Mouse (Mus musculus): ENCODE data around the gene Mrps18c. TPM values are rescaled to one million over a fixed set of nuclear protein-coding genes. Genes with fewer than 3 reads are reported as not detected.

The Mrps18c gene
- total and polyA plus RNA-seq, 3 experiments, result 135 TPM; not detected in 1

- DNase-seq (ENCODE audit: low read depth, low spot score), result no peak
- H3K27me3 ChIP-seq (ENCODE audit: control insufficient read depth in 1 of 2, insufficient read depth in 2 of 2, low read length in 2 of 2), result no peaks in the 10 kb centered on the region
- no peak overlapping the region for H3K27ac ChIP-seq (ENCODE audit: control insufficient read depth, low read depth, low read length)
- H3K9me3 ChIP-seq (replicated peaks; ENCODE audit: insufficient read depth, low read length), result no peaks in the 10 kb centered on the region
- H3K36me3 ChIP-seq (ENCODE audit: control insufficient read depth in 1 of 2, insufficient read depth in 2 of 2, low read length in 2 of 2), result peaks cover 0 to 23% of the 10 kb centered on the region in 2 experiments; a peak in 2 of 4 replicates
- no peaks in the 10 kb centered on the region for H3K79me2 ChIP-seq (ENCODE audit: control insufficient read depth, insufficient read depth, low read length, poor library complexity)
- no peak overlapping the region for H3K9ac ChIP-seq (ENCODE audit: control insufficient read depth, low read depth, low read length, poor library complexity, severe bottlenecking)
- no peak overlapping the region for H3K4me3 ChIP-seq (ENCODE audit: control insufficient read depth in 1 of 2, insufficient read depth in 1 of 2, low read depth in 2 of 2, low read length in 2 of 2)
- H3K4me1 ChIP-seq (ENCODE audit: control insufficient read depth in 1 of 2, insufficient read depth in 2 of 2, low read length in 2 of 2), result no peaks in the 10 kb centered on the region
- TF ChIP-seq JUND (IDR thresholded peaks at IDR 0.05; ENCODE audit: low read depth, low read length) (no peak), TAL1 (IDR thresholded peaks at IDR 0.05; ENCODE audit: low read length) (no peak), RCOR1 (IDR thresholded peaks at IDR 0.05; ENCODE audit: low read depth, low read length) (no peak), GATA1 (IDR thresholded peaks at IDR 0.05; ENCODE audit: low read depth, low read length) (no peak), ZNF384 (IDR thresholded peaks at IDR 0.05; ENCODE audit: low read depth, low read length) (no peak), EP300 (IDR thresholded peaks at IDR 0.05; ENCODE audit: low read depth in 1 of 2, low read length in 2 of 2) (no peak), USF1 (IDR thresholded peaks at IDR 0.05; ENCODE audit: low read depth, low read length) (no peak), E2F4 (IDR thresholded peaks at IDR 0.05; ENCODE audit: borderline replicate concordance, low read depth, low read length) (no peak), GABPA (IDR thresholded peaks at IDR 0.05; ENCODE audit: low read depth, low read length) (no peak), MYB (IDR thresholded peaks at IDR 0.05; ENCODE audit: low read depth, low read length) (no peak), ZC3H11A (IDR thresholded peaks at IDR 0.05; ENCODE audit: low read depth, low read length) (no peak), POLR2A (IDR thresholded peaks at IDR 0.05; ENCODE audit: control insufficient read depth in 1 of 2, insufficient read depth in 1 of 2, low read depth in 1 of 2, low read length in 2 of 2, poor library complexity in 1 of 2) (no peak), TBP (IDR thresholded peaks at IDR 0.05; ENCODE audit: low read depth, low read length) (no peak), BHLHE40 (IDR thresholded peaks at IDR 0.05; ENCODE audit: borderline replicate concordance, low read depth, low read length) (no peak), SIN3A (IDR thresholded peaks at IDR 0.05; ENCODE audit: low read length) (no peak), MEF2A (IDR thresholded peaks at IDR 0.05; ENCODE audit: extremely low read depth, insufficient replicate concordance, low read depth, low read length, poor library complexity, severe bottlenecking) (no peak)
Measured at GRCm38 (mm10) chr5:100771575-100771974, 26.9 kb upstream of the Mrps18c start.

- no peak overlapping the region for H3K9ac ChIP-seq (ENCODE audit: control insufficient read depth, low read depth, low read length, poor library complexity, severe bottlenecking)
- no peak for DNase-seq (ENCODE audit: low read depth, low spot score)
- no peak for TF ChIP-seq KAT2A (conservative IDR thresholded peaks at IDR 0.05; ENCODE audit: low read depth, low read length)
- no peaks in the 10 kb centered on the region for H3K79me2 ChIP-seq (ENCODE audit: control insufficient read depth, insufficient read depth, low read length, poor library complexity)
- H3K4me1 ChIP-seq (ENCODE audit: control insufficient read depth in 1 of 2, insufficient read depth in 2 of 2, low read length in 2 of 2), result no peaks in the 10 kb centered on the region
- peaks cover 0 to 25% of the 10 kb centered on the region in 2 experiments; a peak in 2 of 4 replicates for H3K36me3 ChIP-seq (ENCODE audit: control insufficient read depth in 1 of 2, insufficient read depth in 2 of 2, low read length in 2 of 2)
- no peaks in the 10 kb centered on the region for H3K27me3 ChIP-seq (ENCODE audit: control insufficient read depth in 1 of 2, insufficient read depth in 2 of 2, low read length in 2 of 2)
- H3K27ac ChIP-seq (ENCODE audit: control insufficient read depth, low read depth, low read length), result no peak overlapping the region
- H3K4me3 ChIP-seq (ENCODE audit: control insufficient read depth in 1 of 2, insufficient read depth in 1 of 2, low read depth in 2 of 2, low read length in 2 of 2), result no peak overlapping the region
- H3K9me3 ChIP-seq (replicated peaks; ENCODE audit: insufficient read depth, low read length), result no peaks in the 10 kb centered on the region
Measured at GRCm38 (mm10) chr5:100775778-100776404, 22.5 kb upstream of the Mrps18c start.

Measured in MEL (cell line).